Mouse (Mus musculus): ENCODE data around the gene Rgs8. TPM values are rescaled to one million over a fixed set of nuclear protein-coding genes. Genes with fewer than 3 reads are reported as not detected.

Gene Rgs8
- not detected in 2 replicates for total RNA-seq (2023)

GRCm38 (mm10) chr1:153652938-153653623 lies at the start of gene Rgs8:
Gene Rgs8 (plus strand): TSS chr1:153653025.

GRCm38 (mm10) chr1:153740145-153740544 lies 87.3 kb downstream of the Rgs8 start, which contains the start of gene Rgs16:
Gene Rgs16 (plus strand): TSS chr1:153740349.

GRCm38 (mm10) chr1:153749211-153749801 lies 96.5 kb downstream of the Rgs8 start, which contains the start of gene Rnasel:
Gene Rnasel (plus strand): TSS chr1:153749426.

Other genes starting within 250 kb of the Rgs8 start
- 0.43 and 0.44 TPM in 2 replicates for gene Shcbp1l, start 227.9 kb upstream of the Rgs8 start, total RNA-seq (2023)
- gene Dhx9, start 165.4 kb upstream of the Rgs8 start, total RNA-seq (2023) = 93.1 and 114 TPM in 2 replicates
- gene Npl, start 103.0 kb upstream of the Rgs8 start, total RNA-seq (2023) = 1.9 and 2.2 TPM in 2 replicates
- gene Rgs16, start 87.3 kb downstream of the Rgs8 start, total RNA-seq (2023) = 0.25 and 2.3 TPM in 2 replicates
- 108 and 130 TPM in 2 replicates for gene Rnasel, start 96.4 kb downstream of the Rgs8 start, total RNA-seq (2023)
- gene Rgsl1, start 191.1 kb downstream of the Rgs8 start, total RNA-seq (2023) = not detected in 2 replicates
- gene Teddm1b, start 221.3 kb downstream of the Rgs8 start, total RNA-seq (2023) = 0.32 TPM in 1 of 2 replicates, not detected in the other
- not detected in 2 replicates for gene Teddm1a, start 238.7 kb downstream of the Rgs8 start, total RNA-seq (2023)
- gene Glul, start 246.9 kb downstream of the Rgs8 start, total RNA-seq (2023) = 130 and 173 TPM in 2 replicates
- gene Teddm2, start 247.2 kb downstream of the Rgs8 start, total RNA-seq (2023) = 0.11 and 0.35 TPM in 2 replicates

Measured in neutrophil, adult 65 days (primary cell).